Mouse (Mus musculus): ENCODE data around the gene Prss22. TPM values are rescaled to one million over a fixed set of nuclear protein-coding genes. Genes with fewer than 3 reads are reported as not detected.

The Prss22 gene
- polyA plus RNA-seq (2015; fragmentation: Nextera tagmentation; extraction: Ambion mirVana) = not detected in 2 replicates

DNA sequence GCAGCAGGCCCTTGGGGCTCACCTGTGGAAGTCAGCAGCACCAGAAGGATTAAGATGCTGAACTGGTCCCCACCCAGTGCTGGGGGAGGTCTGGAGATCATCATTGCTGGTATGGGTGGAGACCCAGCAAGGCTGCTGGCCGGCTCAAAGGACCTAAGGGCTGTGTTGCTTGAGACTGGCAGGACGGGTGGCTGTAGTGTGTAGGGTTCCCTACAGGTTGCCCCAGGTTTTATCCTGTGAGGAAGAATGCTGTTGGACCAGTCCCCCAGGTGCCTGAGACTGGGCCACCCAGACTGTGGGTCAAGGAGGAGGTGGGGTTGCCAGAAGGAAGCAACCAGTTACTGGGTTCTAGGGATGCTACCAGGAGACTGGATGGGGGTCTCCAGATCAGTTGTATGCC lies at the start of gene Prss22:
TSS of gene Prss22 (minus strand) at position 200 of the 400 bp plus-strand sequence.
- no peak within 1 kb of the TSS for H3K9ac ChIP-seq
- H3K4me2 ChIP-seq = no peak within 1 kb of the TSS
- WGBS (ENCODE audit: insufficient replicate concordance) = 44% methylated on average over 2 of the region's 2 CpGs
- H3K4me3 ChIP-seq (replicated peaks) = no peak within 1 kb of the TSS
- no peaks in the 10 kb centered on the region for H3K36me3 ChIP-seq (replicated peaks)
- no peak within 1 kb of the TSS for H3K27ac ChIP-seq (replicated peaks)
- peaks cover 3% of the 10 kb centered on the region; the same call in 1 of the 2 replicates for H3K4me1 ChIP-seq (replicated peaks)
- ATAC-seq (ENCODE audit: insufficient read depth) = no peak
- peaks cover 11% of the 10 kb centered on the region; the same call in 1 of the 2 replicates for H3K27me3 ChIP-seq
- no peaks in the 10 kb centered on the region for H3K9me3 ChIP-seq (replicated peaks)

DNA sequence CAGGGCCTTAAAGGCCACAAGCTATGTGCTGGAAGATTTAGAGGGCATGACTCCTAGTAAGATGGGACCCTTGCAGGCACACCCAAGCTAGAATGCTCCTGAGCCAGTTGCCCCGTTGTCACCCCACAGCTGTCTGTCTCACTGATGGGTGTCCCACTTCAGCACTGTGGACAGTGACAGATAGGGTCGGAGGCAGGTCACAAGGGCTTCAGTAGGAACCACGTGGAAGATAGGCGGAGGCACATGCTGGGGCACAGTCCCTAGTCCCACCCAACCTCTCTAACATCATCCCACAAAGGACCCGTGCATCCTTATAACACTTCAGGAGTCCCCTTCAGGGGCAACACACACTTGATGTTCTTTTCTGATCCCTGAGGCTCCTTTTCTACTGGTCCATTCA lies 48.1 kb upstream of the Prss22 start:
- no peaks in the 10 kb centered on the region for H3K4me1 ChIP-seq (replicated peaks)

DNA sequence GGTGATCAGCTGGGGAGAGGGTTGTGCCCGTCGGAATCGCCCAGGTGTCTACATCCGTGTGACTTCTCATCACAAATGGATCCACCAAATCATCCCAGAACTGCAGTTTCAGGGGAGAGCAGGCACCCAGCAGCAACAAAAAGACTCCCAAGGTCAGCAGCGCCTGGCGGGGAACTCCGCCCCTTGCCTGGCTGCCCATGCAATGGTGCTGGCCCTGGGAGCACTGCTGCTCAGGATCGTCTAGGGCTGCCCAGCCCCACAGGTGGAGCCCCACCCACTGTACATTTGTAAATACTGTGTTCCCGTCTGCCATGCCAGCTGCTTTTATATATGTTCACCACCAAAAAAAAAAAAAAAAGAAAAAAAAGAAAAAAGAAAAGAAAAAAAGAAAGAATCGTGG lies 47.7 kb upstream of the Prss22 start:
- Histone ChIP-seq H3K4me2 (no peak overlapping the region), H3K27ac (replicated peaks) (no peak overlapping the region), H3K9ac (no peak overlapping the region), H3K27me3 (no peaks in the 10 kb centered on the region), H3K4me3 (replicated peaks) (no peak overlapping the region), H3K9me3 (replicated peaks) (no peaks in the 10 kb centered on the region), H3K36me3 (replicated peaks) (peaks cover 23% of the 10 kb centered on the region), H3K4me1 (replicated peaks) (no peaks in the 10 kb centered on the region)
- no peak for ATAC-seq (ENCODE audit: insufficient read depth)
- WGBS (ENCODE audit: insufficient replicate concordance) = 69% methylated on average over 10 of the region's 10 CpGs

More for the DNA sequence above, 48.1 kb upstream of the Prss22 start:
- ATAC-seq (ENCODE audit: insufficient read depth) = no peak
- Histone ChIP-seq H3K9ac (no peak overlapping the region), H3K4me2 (no peak overlapping the region), H3K27ac (replicated peaks) (no peak overlapping the region), H3K36me3 (replicated peaks) (peaks cover 23% of the 10 kb centered on the region), H3K4me3 (replicated peaks) (no peak overlapping the region), H3K9me3 (replicated peaks) (no peaks in the 10 kb centered on the region), H3K27me3 (no peaks in the 10 kb centered on the region)
- 27% methylated on average over 5 of the region's 5 CpGs for WGBS (ENCODE audit: insufficient replicate concordance)

DNA sequence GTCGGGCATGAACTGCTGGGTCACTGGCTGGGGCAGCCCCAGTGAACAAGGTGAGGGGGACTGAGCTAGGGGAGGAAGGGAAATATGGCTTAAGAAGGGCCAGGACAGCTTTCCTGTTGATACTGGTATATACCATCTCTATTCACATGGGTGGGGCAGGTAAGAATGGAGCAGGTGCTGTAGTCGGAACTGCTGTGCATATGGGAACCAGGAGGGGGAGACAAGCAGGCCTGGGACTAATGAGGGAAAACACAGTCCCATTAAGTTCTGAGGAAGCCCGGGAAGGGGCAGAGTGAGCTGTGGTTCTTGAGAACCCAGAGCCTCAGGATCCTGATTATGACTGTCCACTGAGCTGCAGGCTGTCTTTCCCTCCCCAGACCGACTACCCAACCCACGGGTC lies 46.6 kb upstream of the Prss22 start:
- Histone ChIP-seq H3K27ac (replicated peaks) (no peak overlapping the region), H3K9me3 (replicated peaks) (no peaks in the 10 kb centered on the region), H3K36me3 (replicated peaks) (peaks cover 21% of the 10 kb centered on the region), H3K27me3 (no peaks in the 10 kb centered on the region), H3K4me3 (replicated peaks) (no peak overlapping the region), H3K4me2 (no peak overlapping the region), H3K9ac (no peak overlapping the region), H3K4me1 (replicated peaks) (no peaks in the 10 kb centered on the region)
- no peak for ATAC-seq (ENCODE audit: insufficient read depth)
- whole genome bisulfite sequencing (ENCODE audit: insufficient replicate concordance) = 48% methylated on average over 5 of the region's 5 CpGs

DNA sequence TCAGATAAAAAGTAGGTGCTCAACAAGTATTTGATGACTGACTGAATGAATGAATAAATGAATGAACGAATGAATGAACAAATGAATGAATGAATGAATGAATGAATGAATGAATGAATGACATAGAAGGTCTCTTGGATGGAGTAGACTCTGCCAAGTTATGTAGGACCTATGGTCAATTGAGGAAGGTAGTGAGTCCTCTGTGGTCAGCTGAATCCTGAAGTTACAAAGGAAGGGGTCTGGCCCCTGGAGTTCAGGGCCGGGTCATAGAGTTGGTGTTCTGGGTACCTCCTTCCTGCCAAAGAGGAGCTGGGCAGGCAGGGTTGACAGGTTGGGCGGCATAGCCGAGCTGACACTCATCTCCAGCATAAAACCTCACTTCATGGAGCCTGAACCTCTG lies 39.9 kb upstream of the Prss22 start, which contains the start of gene Prss27:
TSS of gene Prss27 (plus strand) at position 301 of the 400 bp plus-strand sequence.
- 37% methylated on average over 4 of the region's 4 CpGs for WGBS (ENCODE audit: insufficient replicate concordance)
- H3K4me3 ChIP-seq (replicated peaks) = no peak within 1 kb of the TSS
- H3K9ac ChIP-seq = no peak within 1 kb of the TSS
- H3K4me2 ChIP-seq = no peak within 1 kb of the TSS
- no peak for ATAC-seq (ENCODE audit: insufficient read depth)
- H3K4me1 ChIP-seq (replicated peaks) = no peaks in the 10 kb centered on the region
- H3K9me3 ChIP-seq (replicated peaks) = no peaks in the 10 kb centered on the region
- H3K27me3 ChIP-seq = no peaks in the 10 kb centered on the region
- H3K27ac ChIP-seq (replicated peaks) = no peak within 1 kb of the TSS
- no peaks in the 10 kb centered on the region for H3K36me3 ChIP-seq (replicated peaks)

DNA sequence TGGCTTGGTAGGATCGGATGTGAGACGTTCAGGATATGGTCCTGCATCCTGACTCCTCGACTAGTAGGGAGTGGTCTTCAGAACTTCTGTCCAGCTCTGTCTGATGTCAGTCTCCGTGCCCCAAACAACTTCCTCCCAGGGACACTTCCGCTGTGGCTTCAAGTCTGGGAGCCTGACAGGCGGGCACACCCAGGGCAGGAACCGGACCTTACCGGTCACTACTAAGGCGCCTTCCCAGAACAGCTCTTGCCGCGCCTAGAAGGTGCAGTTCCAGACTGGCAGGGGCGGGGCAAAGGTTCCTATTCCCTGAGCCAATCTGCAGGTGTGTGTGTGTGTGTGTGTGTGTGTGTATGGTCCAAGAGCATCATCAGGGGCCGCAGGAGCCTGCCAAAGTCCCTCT lies 39.5 kb upstream of the Prss22 start:
- no peak overlapping the region for H3K9ac ChIP-seq
- 39% methylated on average over 13 of the region's 13 CpGs for WGBS (ENCODE audit: insufficient replicate concordance)
- H3K4me3 ChIP-seq (replicated peaks) = no peak overlapping the region
- no peaks in the 10 kb centered on the region for H3K27me3 ChIP-seq
- H3K4me2 ChIP-seq = no peak overlapping the region
- no peaks in the 10 kb centered on the region for H3K4me1 ChIP-seq (replicated peaks)
- no peaks in the 10 kb centered on the region for H3K36me3 ChIP-seq (replicated peaks)
- no peak for ATAC-seq (ENCODE audit: insufficient read depth)
- no peaks in the 10 kb centered on the region for H3K9me3 ChIP-seq (replicated peaks)
- no peak overlapping the region for H3K27ac ChIP-seq (replicated peaks)

DNA sequence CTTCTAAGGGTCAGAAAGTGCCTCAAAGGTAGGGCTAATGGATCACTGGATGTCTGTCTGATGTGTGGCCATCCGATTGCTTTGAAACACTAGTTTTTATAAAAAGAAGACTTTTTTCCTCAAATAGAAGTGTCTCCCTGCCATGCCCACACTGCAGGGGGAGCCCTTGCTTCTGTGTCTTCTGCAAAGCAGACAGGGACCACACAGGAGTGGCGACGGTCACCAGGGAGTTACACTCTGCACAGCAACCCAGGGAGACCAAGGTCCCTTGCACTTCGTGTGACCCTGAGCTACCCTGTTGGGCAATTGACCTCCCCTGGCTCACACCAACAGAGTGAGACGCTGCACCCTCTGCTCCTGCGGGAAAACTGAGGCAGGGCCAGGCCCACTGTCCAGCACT lies 39.1 kb upstream of the Prss22 start:
- no peak overlapping the region for H3K9ac ChIP-seq
- H3K4me2 ChIP-seq = no peak overlapping the region
- no peaks in the 10 kb centered on the region for H3K27me3 ChIP-seq
- H3K27ac ChIP-seq (replicated peaks) = no peak overlapping the region
- H3K36me3 ChIP-seq (replicated peaks) = no peaks in the 10 kb centered on the region
- H3K4me3 ChIP-seq (replicated peaks) = no peak overlapping the region
- WGBS (ENCODE audit: insufficient replicate concordance) = 52% methylated on average over 6 of the region's 6 CpGs
- no peak for ATAC-seq (ENCODE audit: insufficient read depth)
- no peaks in the 10 kb centered on the region for H3K9me3 ChIP-seq (replicated peaks)
- no peaks in the 10 kb centered on the region for H3K4me1 ChIP-seq (replicated peaks)

DNA sequence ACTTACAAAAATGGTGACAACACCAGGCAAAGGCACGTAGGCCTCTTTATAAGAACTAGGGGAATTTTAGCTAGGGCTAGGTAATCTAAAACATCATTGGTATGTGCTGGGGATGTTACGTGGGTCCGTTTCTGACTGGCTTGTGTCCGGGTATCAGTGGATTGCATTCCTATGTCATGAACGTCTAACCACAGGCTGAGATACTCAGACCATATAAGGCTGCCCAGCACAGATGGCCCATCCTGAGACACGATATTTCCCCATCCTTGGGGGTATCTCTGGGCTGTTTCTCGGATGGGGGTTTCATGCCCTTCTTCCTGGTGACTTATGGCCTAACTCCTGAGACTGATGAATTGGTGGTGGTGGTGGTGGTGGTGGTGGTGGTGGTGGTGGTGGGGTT lies 37.2 kb upstream of the Prss22 start:
- H3K4me1 ChIP-seq (replicated peaks) = no peaks in the 10 kb centered on the region
- H3K36me3 ChIP-seq (replicated peaks) = no peaks in the 10 kb centered on the region
- no peak for ATAC-seq (ENCODE audit: insufficient read depth)
- H3K9me3 ChIP-seq (replicated peaks) = no peaks in the 10 kb centered on the region
- H3K27ac ChIP-seq (replicated peaks) = no peak overlapping the region
- H3K4me3 ChIP-seq (replicated peaks) = no peak overlapping the region
- WGBS (ENCODE audit: insufficient replicate concordance) = 48% methylated on average over 7 of the region's 7 CpGs
- no peak overlapping the region for H3K4me2 ChIP-seq
- no peak overlapping the region for H3K9ac ChIP-seq
- no peaks in the 10 kb centered on the region for H3K27me3 ChIP-seq

DNA sequence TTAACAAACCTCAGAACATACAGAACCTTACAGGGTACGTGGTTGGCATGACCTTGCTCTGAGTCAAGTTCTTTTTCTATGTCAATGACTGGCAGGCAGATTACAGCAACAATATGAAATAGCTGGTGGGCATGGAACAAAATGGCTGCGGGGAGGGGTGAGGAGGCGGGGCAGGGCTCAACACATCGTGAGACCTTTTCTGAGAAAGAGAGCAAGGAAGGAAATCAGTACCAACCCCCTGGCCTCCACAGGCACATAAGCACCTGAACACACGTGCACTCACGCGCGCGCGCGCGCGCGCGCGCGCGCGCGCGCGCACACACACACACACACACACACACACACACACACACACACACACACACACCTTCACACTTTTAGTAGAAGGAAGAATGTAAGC lies 32.7 kb upstream of the Prss22 start:
- no peak for ATAC-seq (ENCODE audit: insufficient read depth)
- H3K27me3 ChIP-seq = no peaks in the 10 kb centered on the region
- 83% methylated on average over 18 of the region's 22 CpGs for WGBS (ENCODE audit: insufficient replicate concordance)

DNA sequence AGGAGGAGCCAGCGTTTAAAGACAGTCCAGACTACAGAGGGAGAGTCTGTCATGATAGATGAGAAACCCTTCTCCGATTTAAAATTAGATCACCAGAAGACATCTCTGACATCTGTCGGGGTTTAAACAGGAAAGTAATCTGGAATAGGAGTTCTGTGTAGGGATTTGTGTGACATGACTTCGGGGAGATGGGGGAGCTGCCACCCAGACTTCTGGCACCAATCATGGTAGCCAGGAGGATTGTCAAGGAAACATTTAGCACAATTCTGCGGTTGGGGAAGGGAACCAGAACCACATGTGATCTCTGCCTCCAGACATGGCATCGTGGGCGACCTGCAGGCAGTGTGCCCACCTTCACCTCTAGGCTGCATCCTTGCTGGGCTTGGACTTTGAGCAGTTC lies 31.6 kb upstream of the Prss22 start:
- no peak overlapping the region for H3K4me3 ChIP-seq (replicated peaks)
- WGBS (ENCODE audit: insufficient replicate concordance) = 56% methylated on average over 7 of the region's 7 CpGs
- no peak for ATAC-seq (ENCODE audit: insufficient read depth)

More for the DNA sequence above, 32.7 kb upstream of the Prss22 start:
- Histone ChIP-seq H3K4me1 (replicated peaks) (no peaks in the 10 kb centered on the region), H3K36me3 (replicated peaks) (no peaks in the 10 kb centered on the region), H3K9me3 (replicated peaks) (no peaks in the 10 kb centered on the region), H3K9ac (no peak overlapping the region), H3K27ac (replicated peaks) (no peak overlapping the region), H3K4me3 (replicated peaks) (no peak overlapping the region), H3K4me2 (no peak overlapping the region)

DNA sequence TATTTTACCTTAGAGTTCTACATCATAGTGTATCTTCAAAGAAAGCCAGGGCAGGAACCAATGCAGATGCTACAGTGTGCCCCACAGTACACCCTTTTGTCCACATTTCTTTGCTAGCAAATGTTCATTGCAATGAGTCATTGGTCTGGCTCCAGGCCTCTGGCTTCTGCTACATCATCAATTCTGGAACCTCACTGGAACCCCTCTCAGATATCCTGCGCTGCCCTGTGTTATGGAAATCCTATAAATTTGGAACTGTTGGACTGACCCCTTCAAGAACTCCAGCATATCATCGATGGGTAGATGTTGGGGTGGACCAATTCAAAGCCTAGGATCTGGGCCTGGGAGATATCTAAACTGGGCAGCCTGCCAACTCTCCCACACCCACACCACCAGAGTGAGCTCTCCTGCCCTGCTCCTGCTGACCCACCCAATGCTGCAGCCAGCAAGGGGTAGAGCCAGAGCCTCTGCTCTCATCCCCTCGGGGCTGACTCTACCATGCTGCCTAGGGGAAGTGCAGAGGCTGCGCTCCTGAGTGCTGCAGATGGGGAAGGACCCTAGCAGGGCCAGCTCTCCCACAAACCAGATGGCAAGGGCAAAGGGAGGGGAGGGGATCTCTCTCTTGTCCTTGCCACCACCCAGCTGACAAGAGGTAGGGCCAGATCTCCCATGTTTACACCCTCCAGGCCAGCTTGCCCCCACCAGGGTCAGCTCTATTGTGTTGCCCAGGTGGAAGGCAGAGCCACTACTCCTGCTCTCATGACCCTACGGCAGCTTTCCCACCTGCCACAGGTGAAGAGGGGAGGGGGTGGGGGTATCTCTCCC lies 23.7 kb upstream of the Prss22 start:
- Histone ChIP-seq H3K4me3 (replicated peaks) (no peak overlapping the region), H3K4me1 (replicated peaks) (peaks cover 7% of the 10 kb centered on the region), H3K36me3 (replicated peaks) (no peaks in the 10 kb centered on the region), H3K4me2 (no peak overlapping the region), H3K27me3 (0 out of 2 replicates have a peak, but pooled peaks cover 2% of the 10 kb centered on the region), H3K27ac (replicated peaks) (no peak overlapping the region), H3K9ac (no peak overlapping the region), H3K9me3 (replicated peaks) (no peaks in the 10 kb centered on the region)
- no peak for ATAC-seq (ENCODE audit: insufficient read depth)
- 45% methylated on average over 5 of the region's 5 CpGs for WGBS (ENCODE audit: insufficient replicate concordance)

More for the DNA sequence above, 31.6 kb upstream of the Prss22 start:
- H3K9me3 ChIP-seq (replicated peaks) = no peaks in the 10 kb centered on the region
- no peaks in the 10 kb centered on the region for H3K4me1 ChIP-seq (replicated peaks)
- H3K4me2 ChIP-seq = no peak overlapping the region
- no peak overlapping the region for H3K27ac ChIP-seq (replicated peaks)
- no peak overlapping the region for H3K9ac ChIP-seq
- no peaks in the 10 kb centered on the region for H3K27me3 ChIP-seq
- H3K36me3 ChIP-seq (replicated peaks) = no peaks in the 10 kb centered on the region

All from liver, embryonic 15.5 days (tissue).